Mouse (Mus musculus): Measurements from ENCODE around the gene Iqcm. TPM values are rescaled to one million over a fixed set of nuclear protein-coding genes. Genes with fewer than 3 reads are reported as not detected.
"Not testable (repeated sequence)": the region's sequence is repeated elsewhere in the genome, so short reads cannot be mapped to it uniquely, and the experiment has no call there.

The Iqcm gene
- not detected for total RNA-seq (2022)

- DNase-seq (ENCODE audit: low spot score): no peak
These were observed at the start of gene Iqcm for GRCm38 (mm10) chr8:75448394-75448793. Gene Iqcm, plus strand, starts transcription at chr8:75448694.

- no peak for DNase-seq (ENCODE audit: low spot score)
These were observed 42.0 kb upstream of the Iqcm start, which contains the start of gene Gm10358 for GRCm38 (mm10) chr8:75406489-75406888. Gene Gm10358, minus strand, starts transcription at chr8:75406589.

GRCm38 (mm10) chr8:75415696-75416095 is 32.8 kb upstream of the Iqcm start:
- not testable (repeated sequence) for DNase-seq (ENCODE audit: low spot score)

GRCm38 (mm10) chr8:75476756-75477155 is 28.3 kb downstream of the Iqcm start:
- DNase-seq (ENCODE audit: low spot score): no peak

GRCm38 (mm10) chr8:75489035-75489678 is 40.7 kb downstream of the Iqcm start:
- DNase-seq (ENCODE audit: low spot score): no peak

GRCm38 (mm10) chr8:75509299-75509698 is 60.8 kb downstream of the Iqcm start:
- DNase-seq (ENCODE audit: low spot score): no peak

GRCm38 (mm10) chr8:75513786-75514185 is 65.3 kb downstream of the Iqcm start:
- no peak for DNase-seq (ENCODE audit: low spot score)

GRCm38 (mm10) chr8:75549284-75549683 is 100.8 kb downstream of the Iqcm start:
- no peak for DNase-seq (ENCODE audit: low spot score)

GRCm38 (mm10) chr8:75596281-75596680 is 147.8 kb downstream of the Iqcm start:
- no peak for DNase-seq (ENCODE audit: low spot score)

GRCm38 (mm10) chr8:75642958-75643357 is 194.5 kb downstream of the Iqcm start:
- no peak for DNase-seq (ENCODE audit: low spot score)

GRCm38 (mm10) chr8:75659287-75659686 is 210.8 kb downstream of the Iqcm start:
- DNase-seq (ENCODE audit: low spot score): no peak

- no peak for DNase-seq (ENCODE audit: low spot score)
These were observed 298.1 kb downstream of the Iqcm start for GRCm38 (mm10) chr8:75746561-75746960.

GRCm38 (mm10) chr8:75755596-75755995 is 307.1 kb downstream of the Iqcm start:
- DNase-seq (ENCODE audit: low spot score): no peak

GRCm38 (mm10) chr8:75828468-75829132 is 380.1 kb downstream of the Iqcm start:
- DNase-seq (ENCODE audit: low spot score): no peak

GRCm38 (mm10) chr8:75835245-75835644 is 386.8 kb downstream of the Iqcm start:
- DNase-seq (ENCODE audit: low spot score): no peak

- no peak for DNase-seq (ENCODE audit: low spot score)
These were observed 469.3 kb downstream of the Iqcm start for GRCm38 (mm10) chr8:75917603-75918344.

- DNase-seq (ENCODE audit: low spot score): no peak
These were observed 500.7 kb downstream of the Iqcm start for GRCm38 (mm10) chr8:75949166-75949565.

GRCm38 (mm10) chr8:75956016-75956415 is 507.5 kb downstream of the Iqcm start:
- DNase-seq (ENCODE audit: low spot score): no peak

- DNase-seq (ENCODE audit: low spot score): no peak
These were observed 570.0 kb downstream of the Iqcm start for GRCm38 (mm10) chr8:76018501-76018900.
